Mouse (Mus musculus): ENCODE data around the gene Arap1. TPM values are rescaled to one million over a fixed set of nuclear protein-coding genes. Genes with fewer than 3 reads are reported as not detected.

The Arap1 gene
- polyA plus RNA-seq, 1 experiment from 2014 or later = 65.8 TPM

GRCm38 (mm10) chr7:101423970-101424369 is 76.1 kb downstream of the Arap1 start:
- no peak overlapping the region for H3K9ac ChIP-seq (ENCODE audit: low read depth, low read length)
- no peaks in the 10 kb centered on the region for H3K9me3 ChIP-seq (replicated peaks; ENCODE audit: low read length)
- H3K4me3 ChIP-seq (replicated peaks; ENCODE audit: low read depth, low read length) = no peak overlapping the region
- H3K4me2 ChIP-seq (ENCODE audit: low read length) = no peak overlapping the region
- no peaks in the 10 kb centered on the region for H3K4me1 ChIP-seq (replicated peaks; ENCODE audit: insufficient read depth, low read length)
- no peak for TF ChIP-seq CTCF (IDR thresholded peaks at IDR 0.05; ENCODE audit: low read depth)
- H3K27ac ChIP-seq = no peak overlapping the region
- ATAC-seq (replicated peaks; ENCODE audit: low FRiP score, low read depth) = no peak
- WGBS = 40% methylated on average over 6 of the region's 6 CpGs
- DNase-seq (ENCODE audit: low spot score) = no peak
- no peaks in the 10 kb centered on the region for H3K36me3 ChIP-seq (ENCODE audit: insufficient read depth, low read length)
- no peaks in the 10 kb centered on the region for H3K27me3 ChIP-seq (ENCODE audit: insufficient read depth, low read length)

GRCm38 (mm10) chr7:101426692-101427091 is 78.8 kb downstream of the Arap1 start:
- DNase-seq (ENCODE audit: low spot score) (no peak), ATAC-seq (replicated peaks; ENCODE audit: low FRiP score, low read depth) (no peak)
- no peak overlapping the region for H3K4me3 ChIP-seq (replicated peaks; ENCODE audit: low read depth, low read length)
- 71% methylated on average over 8 of the region's 8 CpGs for WGBS
- H3K9me3 ChIP-seq (replicated peaks; ENCODE audit: low read length) = no peaks in the 10 kb centered on the region
- no peaks in the 10 kb centered on the region for H3K36me3 ChIP-seq (ENCODE audit: insufficient read depth, low read length)
- no peak overlapping the region for H3K27ac ChIP-seq
- H3K9ac ChIP-seq (ENCODE audit: low read depth, low read length) = no peak overlapping the region
- TF ChIP-seq CTCF (IDR thresholded peaks at IDR 0.05; ENCODE audit: low read depth) = no peak
- no peak overlapping the region for H3K4me2 ChIP-seq (ENCODE audit: low read length)
- no peaks in the 10 kb centered on the region for H3K27me3 ChIP-seq (ENCODE audit: insufficient read depth, low read length)
- no peaks in the 10 kb centered on the region for H3K4me1 ChIP-seq (replicated peaks; ENCODE audit: insufficient read depth, low read length)

- no peak overlapping the region for H3K9ac ChIP-seq (ENCODE audit: low read depth, low read length)
- TF ChIP-seq CTCF (IDR thresholded peaks at IDR 0.05; ENCODE audit: low read depth) = peak; percentile 78
- H3K4me2 ChIP-seq (ENCODE audit: low read length) = no peak overlapping the region
- ATAC-seq (replicated peaks; ENCODE audit: low FRiP score, low read depth) (no peak), DNase-seq (ENCODE audit: low spot score) (peak; percentile 52)
- no peaks in the 10 kb centered on the region for H3K27me3 ChIP-seq (ENCODE audit: insufficient read depth, low read length)
- no peaks in the 10 kb centered on the region for H3K9me3 ChIP-seq (replicated peaks; ENCODE audit: low read length)
- H3K36me3 ChIP-seq (ENCODE audit: insufficient read depth, low read length) = no peaks in the 10 kb centered on the region
- WGBS = 13% methylated on average over 2 of the region's 2 CpGs
- H3K4me1 ChIP-seq (replicated peaks; ENCODE audit: insufficient read depth, low read length) = no peaks in the 10 kb centered on the region
- H3K27ac ChIP-seq = no peak overlapping the region
- no peak overlapping the region for H3K4me3 ChIP-seq (replicated peaks; ENCODE audit: low read depth, low read length)
These were observed 79.9 kb downstream of the Arap1 start for GRCm38 (mm10) chr7:101427736-101428135.

- WGBS = 58% methylated on average over 6 of the region's 6 CpGs
These were observed 87.2 kb downstream of the Arap1 start for GRCm38 (mm10) chr7:101435038-101435437.

GRCm38 (mm10) chr7:101437876-101438275 is 90.0 kb downstream of the Arap1 start:
- H3K36me3 ChIP-seq (ENCODE audit: insufficient read depth, low read length) = no peaks in the 10 kb centered on the region
- H3K27ac ChIP-seq = no peak overlapping the region
- no peaks in the 10 kb centered on the region for H3K27me3 ChIP-seq (ENCODE audit: insufficient read depth, low read length)
- no peak overlapping the region for H3K9ac ChIP-seq (ENCODE audit: low read depth, low read length)
- peak; percentile 67 for DNase-seq (ENCODE audit: low spot score)
- no peak overlapping the region for H3K4me3 ChIP-seq (replicated peaks; ENCODE audit: low read depth, low read length)
- ATAC-seq (replicated peaks; ENCODE audit: low FRiP score, low read depth) = no peak
- no peak overlapping the region for H3K4me2 ChIP-seq (ENCODE audit: low read length)
- no peaks in the 10 kb centered on the region for H3K9me3 ChIP-seq (replicated peaks; ENCODE audit: low read length)
- TF ChIP-seq CTCF (IDR thresholded peaks at IDR 0.05; ENCODE audit: low read depth) = no peak
- no peaks in the 10 kb centered on the region for H3K4me1 ChIP-seq (replicated peaks; ENCODE audit: insufficient read depth, low read length)
- WGBS = 0% methylated on average over 1 of the region's 1 CpGs

More at GRCm38 (mm10) chr7:101435038-101435437, 87.2 kb downstream of the Arap1 start:
- Histone ChIP-seq H3K4me1 (replicated peaks; ENCODE audit: insufficient read depth, low read length) (no peaks in the 10 kb centered on the region), H3K4me2 (ENCODE audit: low read length) (no peak overlapping the region), H3K27me3 (ENCODE audit: insufficient read depth, low read length) (no peaks in the 10 kb centered on the region), H3K36me3 (ENCODE audit: insufficient read depth, low read length) (no peaks in the 10 kb centered on the region), H3K27ac (no peak overlapping the region), H3K9ac (ENCODE audit: low read depth, low read length) (no peak overlapping the region), H3K4me3 (replicated peaks; ENCODE audit: low read depth, low read length) (no peak overlapping the region), H3K9me3 (replicated peaks; ENCODE audit: low read length) (no peaks in the 10 kb centered on the region)
- DNase-seq (ENCODE audit: low spot score) (no peak), ATAC-seq (replicated peaks; ENCODE audit: low FRiP score, low read depth) (no peak)
- TF ChIP-seq CTCF (IDR thresholded peaks at IDR 0.05; ENCODE audit: low read depth) = no peak

- Histone ChIP-seq H3K9ac (ENCODE audit: low read depth, low read length) (no peak overlapping the region), H3K4me3 (replicated peaks; ENCODE audit: low read depth, low read length) (no peak overlapping the region), H3K36me3 (ENCODE audit: insufficient read depth, low read length) (no peaks in the 10 kb centered on the region), H3K27me3 (ENCODE audit: insufficient read depth, low read length) (no peaks in the 10 kb centered on the region), H3K4me1 (replicated peaks; ENCODE audit: insufficient read depth, low read length) (no peaks in the 10 kb centered on the region), H3K9me3 (replicated peaks; ENCODE audit: low read length) (no peaks in the 10 kb centered on the region), H3K27ac (no peak overlapping the region), H3K4me2 (ENCODE audit: low read length) (no peak overlapping the region)
- DNase-seq (ENCODE audit: low spot score) = no peak
- TF ChIP-seq CTCF (IDR thresholded peaks at IDR 0.05; ENCODE audit: low read depth) = no peak
- ATAC-seq (replicated peaks; ENCODE audit: low FRiP score, low read depth) = no peak
- 65% methylated on average over 10 of the region's 10 CpGs for WGBS
These were observed 95.2 kb downstream of the Arap1 start for GRCm38 (mm10) chr7:101443093-101443492.

- Histone ChIP-seq H3K27me3 (ENCODE audit: insufficient read depth, low read length) (no peaks in the 10 kb centered on the region), H3K36me3 (ENCODE audit: insufficient read depth, low read length) (no peaks in the 10 kb centered on the region), H3K4me1 (replicated peaks; ENCODE audit: insufficient read depth, low read length) (no peaks in the 10 kb centered on the region), H3K9ac (ENCODE audit: low read depth, low read length) (no peak overlapping the region), H3K9me3 (replicated peaks; ENCODE audit: low read length) (no peaks in the 10 kb centered on the region), H3K27ac (no peak overlapping the region), H3K4me3 (replicated peaks; ENCODE audit: low read depth, low read length) (no peak overlapping the region), H3K4me2 (ENCODE audit: low read length) (no peak overlapping the region)
- DNase-seq (ENCODE audit: low spot score) (no peak), ATAC-seq (replicated peaks; ENCODE audit: low FRiP score, low read depth) (no peak)
- TF ChIP-seq CTCF (IDR thresholded peaks at IDR 0.05; ENCODE audit: low read depth) = no peak
- WGBS = 67% methylated on average over 4 of the region's 4 CpGs
These were observed 96.3 kb downstream of the Arap1 start for GRCm38 (mm10) chr7:101444211-101444610.

Data from kidney, postnatal 0 days (tissue).